Mouse (Mus musculus) mouse embryonic stem cell (cell line): Measurements from ENCODE around the gene Ttc7b.

Experiments used
- in situ Hi-C, 2 experiments: fragments of 300-500 bp; cut with MboI; formaldehyde crosslinking; loops; 1 replicate in 1 of 2; 3 replicates in 1 of 2; pipeline ENCODE4 v1.14.3; 2019 to 2020; ENCODE audit warnings: low sequenced_read_pairs in 2 of 2, low pct_unique_long_range_greater_than_20kb in 1 of 2, mixed read lengths in 1 of 2; ENCODE audit not compliant: unreplicated experiment in 1 of 2

Ttc7b gene

GRCm38 (mm10) chr12:100498006-100498405 lies 22.6 kb downstream of the Ttc7b start:
- in situ Hi-C loops, result loop anchor here in 1 of 2 experiments (25.0 kb wide), 1 partner anchor 536 kb away; the partner anchor contains the start of gene Kcnk13

- in situ Hi-C loops, result loop anchor here in 1 of 2 experiments (25.0 kb wide), 1 partner anchor 533 kb away; the partner anchor contains the start of gene Kcnk13
Observed at GRCm38 (mm10) chr12:100495083-100495482, 25.5 kb downstream of the Ttc7b start.

GRCm38 (mm10) chr12:100493211-100493610 lies 27.4 kb downstream of the Ttc7b start:
- in situ Hi-C loops, result loop anchor here in 1 of 2 experiments (25.0 kb wide), 1 partner anchor 531 kb away; the partner anchor contains the start of gene Kcnk13

GRCm38 (mm10) chr12:100492676-100493075 lies 27.9 kb downstream of the Ttc7b start:
- in situ Hi-C loops, result loop anchor here in 1 of 2 experiments (25.0 kb wide), 1 partner anchor 530 kb away; the partner anchor contains the start of gene Kcnk13

GRCm38 (mm10) chr12:100491967-100492611 lies 28.5 kb downstream of the Ttc7b start:
- in situ Hi-C loops, result loop anchor here in 1 of 2 experiments (25.0 kb wide), 1 partner anchor 530 kb away; the partner anchor contains the start of gene Kcnk13

GRCm38 (mm10) chr12:100489799-100490198 lies 30.8 kb downstream of the Ttc7b start:
- in situ Hi-C loops, result loop anchor here (5.0 to 25.0 kb wide), 3 partner anchors 305 to 527 kb away; partner anchors contain the start of gene Kcnk13 (in 1 of the 2)

- in situ Hi-C loops, result loop anchor here (5.0 to 25.0 kb wide), 3 partner anchors 304 to 526 kb away; partner anchors contain the start of gene Kcnk13 (in 1 of the 2)
Observed at GRCm38 (mm10) chr12:100488368-100488767, 32.3 kb downstream of the Ttc7b start.

GRCm38 (mm10) chr12:100486232-100486631 lies 34.4 kb downstream of the Ttc7b start:
- in situ Hi-C loops, result loop anchor here (5.0 to 25.0 kb wide), 3 partner anchors 301 to 524 kb away; partner anchors contain the start of gene Kcnk13 (in 1 of the 2)

GRCm38 (mm10) chr12:100483054-100483453 lies 37.6 kb downstream of the Ttc7b start:
- in situ Hi-C loops, result loop anchor here (10.0 to 25.0 kb wide), 2 partner anchors 298 to 521 kb away; partner anchors contain the start of gene Kcnk13 (in 1 of the 2)

- in situ Hi-C loops, result loop anchor here (10.0 to 25.0 kb wide), 2 partner anchors 297 to 520 kb away; partner anchors contain the start of gene Kcnk13 (in 1 of the 2)
Observed at GRCm38 (mm10) chr12:100482255-100482654, 38.4 kb downstream of the Ttc7b start.

- in situ Hi-C loops, result loop anchor here (10.0 to 25.0 kb wide), 2 partner anchors 297 to 519 kb away; partner anchors contain the start of gene Kcnk13 (in 1 of the 2)
Observed at GRCm38 (mm10) chr12:100481443-100482026, 39.1 kb downstream of the Ttc7b start.

GRCm38 (mm10) chr12:100480642-100481442 lies 39.8 kb downstream of the Ttc7b start:
- in situ Hi-C loops, result loop anchor here (10.0 to 25.0 kb wide), 2 partner anchors 296 to 519 kb away; partner anchors contain the start of gene Kcnk13 (in 1 of the 2)

- in situ Hi-C loops, result loop anchor here (10.0 to 25.0 kb wide), 2 partner anchors 295 to 518 kb away; partner anchors contain the start of gene Kcnk13 (in 1 of the 2)
Observed at GRCm38 (mm10) chr12:100479892-100480621, 40.6 kb downstream of the Ttc7b start.

- in situ Hi-C loops, result loop anchor here in 1 of 2 experiments (25.0 kb wide), 1 partner anchor 517 kb away; the partner anchor contains the start of gene Kcnk13
Observed at GRCm38 (mm10) chr12:100479270-100479869, 41.3 kb downstream of the Ttc7b start.

GRCm38 (mm10) chr12:100478615-100479014 lies 42.0 kb downstream of the Ttc7b start:
- in situ Hi-C loops, result loop anchor here in 1 of 2 experiments (25.0 kb wide), 1 partner anchor 516 kb away; the partner anchor contains the start of gene Kcnk13

GRCm38 (mm10) chr12:100478151-100478550 lies 42.5 kb downstream of the Ttc7b start:
- in situ Hi-C loops, result loop anchor here in 1 of 2 experiments (25.0 kb wide), 1 partner anchor 516 kb away; the partner anchor contains the start of gene Kcnk13

GRCm38 (mm10) chr12:100477474-100477873 lies 43.2 kb downstream of the Ttc7b start:
- in situ Hi-C loops, result loop anchor here in 1 of 2 experiments (25.0 kb wide), 1 partner anchor 515 kb away; the partner anchor contains the start of gene Kcnk13
